Mouse (Mus musculus): ENCODE measurements around the gene Tm9sf4. TPM values are rescaled to one million over a fixed set of nuclear protein-coding genes. Genes with fewer than 3 reads are reported as not detected.

Tm9sf4 gene
- polyA plus RNA-seq, 1 experiment from 2014 or later: 77.9 TPM

GRCm38 (mm10) chr2:153167136-153167535 lies 6.0 kb downstream of the Tm9sf4 start:
- Histone ChIP-seq H3K27me3 (replicated peaks) (no peaks in the 10 kb centered on the region), H3K4me1 (peaks cover 8% of the 10 kb centered on the region), H3K4me3 (no peak overlapping the region), H3K27ac (no peak overlapping the region), H3K4me2 (replicated peaks) (no peak overlapping the region), H3K36me3 (peaks cover 4% of the 10 kb centered on the region; the same call in 1 of the 2 replicates), H3K9me3 (no peaks in the 10 kb centered on the region), H3K9ac (no peak overlapping the region)
- 37% methylated on average over 6 of the region's 6 CpGs for WGBS
- no peak for ATAC-seq (ENCODE audit: low FRiP score, low read depth)

GRCm38 (mm10) chr2:153168134-153168820 lies 7.2 kb downstream of the Tm9sf4 start:
- Histone ChIP-seq H3K4me3 (no peak overlapping the region), H3K9me3 (no peaks in the 10 kb centered on the region), H3K9ac (no peak overlapping the region), H3K4me2 (replicated peaks) (no peak overlapping the region), H3K27ac (no peak overlapping the region), H3K36me3 (peaks cover 4% of the 10 kb centered on the region; the same call in 1 of the 2 replicates), H3K27me3 (replicated peaks) (no peaks in the 10 kb centered on the region), H3K4me1 (0 out of 2 replicates have a peak, but pooled peaks cover under 1% of the 10 kb centered on the region)
- ATAC-seq (ENCODE audit: low FRiP score, low read depth): no peak
- 21% methylated on average over 2 of the region's 2 CpGs for WGBS

GRCm38 (mm10) chr2:153170490-153171224 lies 9.6 kb downstream of the Tm9sf4 start:
- Histone ChIP-seq H3K9ac (no peak overlapping the region), H3K36me3 (no peaks in the 10 kb centered on the region), H3K27ac (no peak overlapping the region), H3K27me3 (replicated peaks) (no peaks in the 10 kb centered on the region), H3K4me3 (no peak overlapping the region), H3K4me1 (no peaks in the 10 kb centered on the region), H3K9me3 (no peaks in the 10 kb centered on the region), H3K4me2 (replicated peaks) (no peak overlapping the region)
- 91% methylated on average over 9 of the region's 9 CpGs for WGBS
- no peak for ATAC-seq (ENCODE audit: low FRiP score, low read depth)

GRCm38 (mm10) chr2:153171966-153172365 lies 10.9 kb downstream of the Tm9sf4 start:
- Histone ChIP-seq H3K4me2 (replicated peaks) (no peak overlapping the region), H3K36me3 (no peaks in the 10 kb centered on the region), H3K27me3 (replicated peaks) (no peaks in the 10 kb centered on the region), H3K9ac (no peak overlapping the region), H3K4me1 (no peaks in the 10 kb centered on the region), H3K4me3 (no peak overlapping the region), H3K9me3 (no peaks in the 10 kb centered on the region), H3K27ac (no peak overlapping the region)
- WGBS: 91% methylated on average over 5 of the region's 5 CpGs
- no peak for ATAC-seq (ENCODE audit: low FRiP score, low read depth)

- Histone ChIP-seq H3K27ac (no peak overlapping the region), H3K4me3 (no peak overlapping the region), H3K4me2 (replicated peaks) (no peak overlapping the region), H3K4me1 (no peaks in the 10 kb centered on the region), H3K36me3 (peaks cover 18% of the 10 kb centered on the region), H3K9ac (no peak overlapping the region), H3K9me3 (no peaks in the 10 kb centered on the region), H3K27me3 (replicated peaks) (no peaks in the 10 kb centered on the region)
- 76% methylated on average over 8 of the region's 8 CpGs for WGBS
- ATAC-seq (ENCODE audit: low FRiP score, low read depth): no peak
Measured at GRCm38 (mm10) chr2:153175995-153176570, 15.0 kb downstream of the Tm9sf4 start.

- 92% methylated on average over 3 of the region's 3 CpGs for WGBS
Measured at GRCm38 (mm10) chr2:153177188-153177587, 16.1 kb downstream of the Tm9sf4 start.

GRCm38 (mm10) chr2:153179126-153179860 lies 18.2 kb downstream of the Tm9sf4 start:
- no peak for ATAC-seq (ENCODE audit: low FRiP score, low read depth)
- Histone ChIP-seq H3K27me3 (replicated peaks) (no peaks in the 10 kb centered on the region), H3K27ac (no peak overlapping the region), H3K4me2 (replicated peaks) (no peak overlapping the region), H3K9me3 (no peaks in the 10 kb centered on the region), H3K4me1 (no peaks in the 10 kb centered on the region), H3K36me3 (peaks cover 47% of the 10 kb centered on the region), H3K9ac (no peak overlapping the region), H3K4me3 (no peak overlapping the region)
- 86% methylated on average over 10 of the region's 10 CpGs for WGBS

More at GRCm38 (mm10) chr2:153177188-153177587, 16.1 kb downstream of the Tm9sf4 start:
- Histone ChIP-seq H3K36me3 (peaks cover 25% of the 10 kb centered on the region), H3K27me3 (replicated peaks) (no peaks in the 10 kb centered on the region), H3K4me3 (no peak overlapping the region), H3K27ac (no peak overlapping the region), H3K9me3 (no peaks in the 10 kb centered on the region), H3K9ac (no peak overlapping the region), H3K4me1 (no peaks in the 10 kb centered on the region), H3K4me2 (replicated peaks) (no peak overlapping the region)
- ATAC-seq (ENCODE audit: low FRiP score, low read depth): no peak

GRCm38 (mm10) chr2:153179961-153180360 lies 18.9 kb downstream of the Tm9sf4 start:
- Histone ChIP-seq H3K27ac (no peak overlapping the region), H3K9me3 (no peaks in the 10 kb centered on the region), H3K9ac (no peak overlapping the region), H3K36me3 (peaks cover 53% of the 10 kb centered on the region), H3K27me3 (replicated peaks) (no peaks in the 10 kb centered on the region), H3K4me2 (replicated peaks) (no peak overlapping the region), H3K4me3 (no peak overlapping the region), H3K4me1 (no peaks in the 10 kb centered on the region)
- 86% methylated on average over 3 of the region's 3 CpGs for WGBS
- ATAC-seq (ENCODE audit: low FRiP score, low read depth): no peak

- no peaks in the 10 kb centered on the region for H3K4me1 ChIP-seq
- WGBS: 85% methylated on average over 2 of the region's 2 CpGs
- no peak for ATAC-seq (ENCODE audit: low FRiP score, low read depth)
Measured at GRCm38 (mm10) chr2:153186176-153186591, 25.1 kb downstream of the Tm9sf4 start.

GRCm38 (mm10) chr2:153187848-153188247 lies 26.7 kb downstream of the Tm9sf4 start:
- 90% methylated on average over 2 of the region's 2 CpGs for WGBS
- H3K4me2 ChIP-seq (replicated peaks): no peak overlapping the region
- H3K4me1 ChIP-seq: no peaks in the 10 kb centered on the region
- no peaks in the 10 kb centered on the region for H3K27me3 ChIP-seq (replicated peaks)
- H3K36me3 ChIP-seq: peaks cover 95% of the 10 kb centered on the region
- H3K27ac ChIP-seq: no peak overlapping the region
- ATAC-seq (ENCODE audit: low FRiP score, low read depth): no peak
- no peak overlapping the region for H3K9ac ChIP-seq
- no peaks in the 10 kb centered on the region for H3K9me3 ChIP-seq
- no peak overlapping the region for H3K4me3 ChIP-seq

More at GRCm38 (mm10) chr2:153186176-153186591, 25.1 kb downstream of the Tm9sf4 start:
- no peak overlapping the region for H3K4me2 ChIP-seq (replicated peaks)
- H3K9ac ChIP-seq: no peak overlapping the region
- no peaks in the 10 kb centered on the region for H3K9me3 ChIP-seq
- no peak overlapping the region for H3K27ac ChIP-seq
- H3K4me3 ChIP-seq: no peak overlapping the region
- peaks cover 95% of the 10 kb centered on the region for H3K36me3 ChIP-seq
- no peaks in the 10 kb centered on the region for H3K27me3 ChIP-seq (replicated peaks)

GRCm38 (mm10) chr2:153191242-153191641 lies 30.1 kb downstream of the Tm9sf4 start:
- Histone ChIP-seq H3K27me3 (replicated peaks) (no peaks in the 10 kb centered on the region), H3K36me3 (peaks cover 90% of the 10 kb centered on the region), H3K4me3 (no peak overlapping the region), H3K4me2 (replicated peaks) (no peak overlapping the region), H3K4me1 (no peaks in the 10 kb centered on the region), H3K9me3 (no peaks in the 10 kb centered on the region), H3K9ac (no peak overlapping the region), H3K27ac (no peak overlapping the region)
- ATAC-seq (ENCODE audit: low FRiP score, low read depth): no peak
- 80% methylated on average over 2 of the region's 2 CpGs for WGBS

- H3K9ac ChIP-seq: no peak overlapping the region
- ATAC-seq (ENCODE audit: low FRiP score, low read depth): no peak
- H3K4me3 ChIP-seq: no peak overlapping the region
- H3K4me2 ChIP-seq (replicated peaks): no peak overlapping the region
- no peak overlapping the region for H3K27ac ChIP-seq
- 96% methylated on average over 3 of the region's 3 CpGs for WGBS
- no peaks in the 10 kb centered on the region for H3K9me3 ChIP-seq
- H3K4me1 ChIP-seq: no peaks in the 10 kb centered on the region
- H3K36me3 ChIP-seq: peaks cover 85% of the 10 kb centered on the region
- H3K27me3 ChIP-seq (replicated peaks): no peaks in the 10 kb centered on the region
Measured at GRCm38 (mm10) chr2:153194255-153194654, 33.2 kb downstream of the Tm9sf4 start.
